Mouse (Mus musculus): ENCODE measurements at regions not wholly inside any gene's neighbourhood (a gene's known extent, or its start where the extent isn't known, plus 50 kb on each side); places are given as distances from the start of the nearest gene placed in this dataset.

- Histone ChIP-seq H3K27ac (ENCODE audit: low read depth) (no peak overlapping the region), H3K4me1 (ENCODE audit: insufficient read depth) (no peaks in the 10 kb centered on the region), H3K27me3 (ENCODE audit: insufficient read depth, low read length) (no peaks in the 10 kb centered on the region), H3K4me3 (ENCODE audit: low read depth, low read length) (no peak overlapping the region), H3K36me3 (replicated peaks; ENCODE audit: insufficient read depth, low read length) (no peaks in the 10 kb centered on the region), H3K9ac (replicated peaks) (no peak overlapping the region), H3K4me2 (ENCODE audit: low read depth, low read length) (no peak overlapping the region), H3K9me3 (ENCODE audit: low read length) (no peaks in the 10 kb centered on the region)
- no peak for DNase-seq
- 69% methylated on average over 8 of the region's 8 CpGs for whole genome bisulfite sequencing (ENCODE audit: insufficient replicate concordance)
- ATAC-seq = no peak
- no peak for TF ChIP-seq EP300 (IDR thresholded peaks at IDR 0.05; ENCODE audit: low read depth)
- no peak for TF ChIP-seq CTCF (IDR thresholded peaks at IDR 0.05; ENCODE audit: low read depth)
These were observed 75.6 kb upstream of the Slc22a23 start for GRCm38 (mm10) chr13:34420341-34421156.

GRCm38 (mm10) chr13:34419061-34419460, 74.1 kb upstream of the Slc22a23 start:
- no peak for DNase-seq
- Histone ChIP-seq H3K9ac (replicated peaks) (no peak overlapping the region), H3K36me3 (replicated peaks; ENCODE audit: insufficient read depth, low read length) (no peaks in the 10 kb centered on the region), H3K27ac (ENCODE audit: low read depth) (no peak overlapping the region), H3K4me2 (ENCODE audit: low read depth, low read length) (no peak overlapping the region), H3K4me1 (ENCODE audit: insufficient read depth) (no peaks in the 10 kb centered on the region), H3K9me3 (ENCODE audit: low read length) (no peaks in the 10 kb centered on the region), H3K4me3 (ENCODE audit: low read depth, low read length) (no peak overlapping the region), H3K27me3 (ENCODE audit: insufficient read depth, low read length) (no peaks in the 10 kb centered on the region)
- 68% methylated on average over 3 of the region's 3 CpGs for WGBS (ENCODE audit: insufficient replicate concordance)
- ATAC-seq = no peak
- TF ChIP-seq EP300 (IDR thresholded peaks at IDR 0.05; ENCODE audit: low read depth) (no peak), CTCF (IDR thresholded peaks at IDR 0.05; ENCODE audit: low read depth) (no peak)

DNA sequence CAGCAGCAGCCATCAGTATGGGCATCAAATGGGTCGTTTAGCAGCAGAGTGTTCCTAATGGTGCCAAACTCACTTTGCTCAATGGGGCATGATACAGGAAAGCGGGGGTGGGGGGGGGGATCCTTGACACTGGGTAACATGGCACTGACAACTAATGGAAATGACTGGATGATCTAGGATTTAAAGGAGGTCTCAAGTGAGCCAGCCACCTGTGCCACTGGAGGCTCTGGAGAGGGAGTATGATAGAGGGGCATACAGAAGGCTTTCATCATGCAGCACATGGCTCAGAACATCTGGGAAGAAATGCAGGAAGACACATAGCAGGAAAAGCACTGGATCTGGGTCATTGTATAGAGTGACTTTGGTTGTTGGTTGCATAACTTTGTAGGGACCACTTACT, 71.6 kb upstream of the Slc22a23 start:
- no peaks in the 10 kb centered on the region for H3K9me3 ChIP-seq (ENCODE audit: low read length)
- H3K27me3 ChIP-seq (ENCODE audit: insufficient read depth, low read length) = no peaks in the 10 kb centered on the region
- ATAC-seq = no peak
- no peak overlapping the region for H3K4me2 ChIP-seq (ENCODE audit: low read depth, low read length)
- DNase-seq = no peak
- H3K36me3 ChIP-seq (replicated peaks; ENCODE audit: insufficient read depth, low read length) = no peaks in the 10 kb centered on the region
- H3K9ac ChIP-seq (replicated peaks) = no peak overlapping the region
- WGBS (ENCODE audit: insufficient replicate concordance) = 73% methylated on average over 2 of the region's 2 CpGs
- no peaks in the 10 kb centered on the region for H3K4me1 ChIP-seq (ENCODE audit: insufficient read depth)
- TF ChIP-seq EP300 (IDR thresholded peaks at IDR 0.05; ENCODE audit: low read depth) = no peak
- TF ChIP-seq CTCF (IDR thresholded peaks at IDR 0.05; ENCODE audit: low read depth) = no peak
- H3K4me3 ChIP-seq (ENCODE audit: low read depth, low read length) = no peak overlapping the region
- H3K27ac ChIP-seq (ENCODE audit: low read depth) = no peak overlapping the region

GRCm38 (mm10) chr13:34414533-34414932, 69.6 kb upstream of the Slc22a23 start:
- no peak for DNase-seq
- TF ChIP-seq CTCF (IDR thresholded peaks at IDR 0.05; ENCODE audit: low read depth) (no peak), EP300 (IDR thresholded peaks at IDR 0.05; ENCODE audit: low read depth) (no peak)
- H3K27ac ChIP-seq (ENCODE audit: low read depth) = no peak overlapping the region
- H3K9me3 ChIP-seq (ENCODE audit: low read length) = no peaks in the 10 kb centered on the region
- 77% methylated on average over 2 of the region's 2 CpGs for WGBS (ENCODE audit: insufficient replicate concordance)
- ATAC-seq = no peak
- H3K4me3 ChIP-seq (ENCODE audit: low read depth, low read length) = no peak overlapping the region
- H3K4me2 ChIP-seq (ENCODE audit: low read depth, low read length) = no peak overlapping the region
- no peaks in the 10 kb centered on the region for H3K27me3 ChIP-seq (ENCODE audit: insufficient read depth, low read length)
- no peak overlapping the region for H3K9ac ChIP-seq (replicated peaks)
- no peaks in the 10 kb centered on the region for H3K36me3 ChIP-seq (replicated peaks; ENCODE audit: insufficient read depth, low read length)
- no peaks in the 10 kb centered on the region for H3K4me1 ChIP-seq (ENCODE audit: insufficient read depth)

- DNase-seq (no peak), ATAC-seq (no peak)
- H3K9ac ChIP-seq (replicated peaks) = no peak overlapping the region
These were observed 63.7 kb upstream of the Slc22a23 start for GRCm38 (mm10) chr13:34408669-34409055.

GRCm38 (mm10) chr13:34408007-34408668, 63.2 kb upstream of the Slc22a23 start:
- DNase-seq (peak; percentile 53), ATAC-seq (peak; percentile 83)
- Histone ChIP-seq H3K9me3 (ENCODE audit: low read length) (no peaks in the 10 kb centered on the region), H3K27ac (ENCODE audit: low read depth) (no peak overlapping the region), H3K27me3 (ENCODE audit: insufficient read depth, low read length) (no peaks in the 10 kb centered on the region), H3K9ac (replicated peaks) (no peak overlapping the region), H3K4me3 (ENCODE audit: low read depth, low read length) (no peak overlapping the region), H3K4me2 (ENCODE audit: low read depth, low read length) (no peak overlapping the region), H3K36me3 (replicated peaks; ENCODE audit: insufficient read depth, low read length) (no peaks in the 10 kb centered on the region), H3K4me1 (ENCODE audit: insufficient read depth) (peaks cover 4% of the 10 kb centered on the region; the same call in 1 of the 2 replicates)
- 56% methylated on average over 4 of the region's 4 CpGs for WGBS (ENCODE audit: insufficient replicate concordance)
- TF ChIP-seq EP300 (IDR thresholded peaks at IDR 0.05; ENCODE audit: low read depth) (no peak), CTCF (IDR thresholded peaks at IDR 0.05; ENCODE audit: low read depth) (peak; percentile 33)

More at GRCm38 (mm10) chr13:34408669-34409055, 63.7 kb upstream of the Slc22a23 start:
- Histone ChIP-seq H3K4me2 (ENCODE audit: low read depth, low read length) (no peak overlapping the region), H3K27me3 (ENCODE audit: insufficient read depth, low read length) (no peaks in the 10 kb centered on the region), H3K4me1 (ENCODE audit: insufficient read depth) (peaks cover 4% of the 10 kb centered on the region; the same call in 1 of the 2 replicates), H3K27ac (ENCODE audit: low read depth) (no peak overlapping the region), H3K4me3 (ENCODE audit: low read depth, low read length) (no peak overlapping the region), H3K9me3 (ENCODE audit: low read length) (no peaks in the 10 kb centered on the region), H3K36me3 (replicated peaks; ENCODE audit: insufficient read depth, low read length) (no peaks in the 10 kb centered on the region)
- TF ChIP-seq EP300 (IDR thresholded peaks at IDR 0.05; ENCODE audit: low read depth) = no peak
- no peak for TF ChIP-seq CTCF (IDR thresholded peaks at IDR 0.05; ENCODE audit: low read depth)
- WGBS (ENCODE audit: insufficient replicate concordance) = 61% methylated on average over 2 of the region's 2 CpGs

All from liver, postnatal 0 days (tissue).